Mouse (Mus musculus): ENCODE data around the gene Vwa1. TPM values are rescaled to one million over a fixed set of nuclear protein-coding genes. Genes with fewer than 3 reads are reported as not detected.

Gene Vwa1
- polyA plus RNA-seq, 1 experiment from 2014 or later = 0.34 TPM

DNA sequence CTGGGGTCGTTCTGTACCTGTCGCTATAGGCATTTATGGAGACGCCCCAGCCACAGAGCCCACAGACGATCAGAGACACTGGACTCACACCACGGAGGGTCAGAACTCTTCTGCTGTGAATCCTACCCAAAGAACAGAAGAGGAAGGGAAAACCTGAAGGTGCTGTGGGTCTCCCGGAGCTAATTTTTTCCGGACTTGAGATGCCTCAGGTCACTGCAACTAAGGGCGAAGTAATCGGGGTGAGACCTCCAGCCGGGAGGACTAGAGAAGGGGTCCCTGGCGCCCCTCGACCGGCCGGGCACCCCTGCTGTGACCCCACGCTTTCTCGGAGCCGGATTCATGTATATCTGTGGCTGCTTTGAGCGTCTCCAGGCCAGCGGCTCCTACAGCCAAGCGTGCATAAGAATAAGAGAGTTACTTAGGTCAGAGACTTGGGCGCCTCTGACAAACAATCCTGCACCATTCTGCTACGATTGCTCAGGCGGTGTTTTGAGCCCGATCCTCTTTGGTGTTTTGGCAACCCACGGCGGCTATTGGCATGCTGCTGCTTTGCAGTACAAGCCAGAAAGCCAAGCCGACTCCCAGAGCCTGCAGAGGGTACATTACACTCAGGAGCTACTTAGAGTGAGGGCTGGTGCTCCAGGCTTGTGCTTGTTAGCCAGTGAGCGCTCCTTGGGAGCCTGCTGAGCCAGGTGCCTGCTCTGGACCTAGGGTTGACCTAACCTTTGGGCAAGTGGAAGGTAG lies 13.0 kb downstream of the Vwa1 start:
- H3K4me3 ChIP-seq (ENCODE audit: low read depth, low read length) = peak overlapping the region; percentile 83
- H3K27ac ChIP-seq (ENCODE audit: low read length) = peak overlapping the region; percentile 79
- no peaks in the 10 kb centered on the region for H3K9me3 ChIP-seq (replicated peaks; ENCODE audit: control insufficient read depth, low read length)
- WGBS (ENCODE audit: insufficient replicate concordance) = 1% methylated on average over 28 of the region's 28 CpGs
- H3K36me3 ChIP-seq (ENCODE audit: control insufficient read depth, insufficient read depth) = no peaks in the 10 kb centered on the region; the same call in 1 of the 2 replicates
- peak overlapping the region; percentile 82 for H3K9ac ChIP-seq (ENCODE audit: low read depth, low read length)
- no peaks in the 10 kb centered on the region for H3K27me3 ChIP-seq (ENCODE audit: control insufficient read depth, insufficient read depth, low read depth, low read length)
- peak overlapping the region; percentile 100 for H3K4me2 ChIP-seq (ENCODE audit: low read depth, low read length)
- no peak for ATAC-seq (ENCODE audit: low read depth)
- peaks cover 22% of the 10 kb centered on the region for H3K4me1 ChIP-seq (ENCODE audit: control insufficient read depth, low read depth, low read length)

DNA sequence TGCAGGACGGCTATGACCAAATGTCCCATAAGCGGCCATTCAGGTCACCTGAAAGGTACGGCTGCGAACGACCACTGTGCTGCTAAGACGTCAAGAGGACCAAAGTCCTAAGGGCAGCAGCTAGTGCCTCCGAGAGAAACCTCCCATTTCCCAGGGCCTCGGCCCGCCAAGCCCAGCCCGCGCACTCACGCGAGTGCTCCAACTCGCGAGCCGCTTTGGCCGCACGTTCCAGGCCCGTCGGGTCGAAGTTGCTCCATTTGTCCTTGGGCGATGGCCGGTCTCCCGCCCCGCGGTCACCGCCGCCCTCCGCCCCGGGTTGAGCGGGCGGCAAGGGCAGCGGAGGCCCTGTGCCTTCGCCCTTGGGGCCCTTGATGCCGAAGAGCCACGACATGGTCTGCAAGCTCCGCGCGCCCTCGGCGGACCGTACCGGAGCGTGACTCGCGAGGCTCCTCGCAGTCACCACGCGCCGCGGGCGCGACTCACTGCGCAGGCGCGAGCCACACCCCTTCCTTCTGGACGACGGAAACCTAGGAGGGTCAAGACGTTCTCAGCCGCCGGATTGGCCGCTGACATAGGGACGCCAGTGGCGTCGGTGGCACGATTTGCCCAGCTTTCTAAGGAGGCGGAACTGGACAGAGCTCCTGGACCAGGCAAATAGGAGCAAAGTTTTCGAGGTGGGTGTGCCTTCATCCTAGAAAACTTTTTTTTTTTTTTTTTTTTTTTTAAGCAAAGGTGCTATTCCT lies 13.7 kb downstream of the Vwa1 start, which contains the start of gene Atad3a:
Atad3a (minus strand) TSS at position 481 of the 743 bp plus-strand sequence.
- ATAC-seq (ENCODE audit: low read depth) = peak; percentile 98
- Histone ChIP-seq H3K9me3 (replicated peaks; ENCODE audit: control insufficient read depth, low read length) (no peaks in the 10 kb centered on the region), H3K4me1 (ENCODE audit: control insufficient read depth, low read depth, low read length) (peaks cover 22% of the 10 kb centered on the region), H3K9ac (ENCODE audit: low read depth, low read length) (peak within 1 kb of the TSS; percentile 82), H3K4me2 (ENCODE audit: low read depth, low read length) (peak within 1 kb of the TSS; percentile 100), H3K36me3 (ENCODE audit: control insufficient read depth, insufficient read depth) (no peaks in the 10 kb centered on the region; the same call in 1 of the 2 replicates), H3K4me3 (ENCODE audit: low read depth, low read length) (peak within 1 kb of the TSS; percentile 83), H3K27me3 (ENCODE audit: control insufficient read depth, insufficient read depth, low read depth, low read length) (no peaks in the 10 kb centered on the region), H3K27ac (ENCODE audit: low read length) (peak within 1 kb of the TSS; percentile 79)
- WGBS (ENCODE audit: insufficient replicate concordance) = under 1% methylated on average over 68 of the region's 68 CpGs

DNA sequence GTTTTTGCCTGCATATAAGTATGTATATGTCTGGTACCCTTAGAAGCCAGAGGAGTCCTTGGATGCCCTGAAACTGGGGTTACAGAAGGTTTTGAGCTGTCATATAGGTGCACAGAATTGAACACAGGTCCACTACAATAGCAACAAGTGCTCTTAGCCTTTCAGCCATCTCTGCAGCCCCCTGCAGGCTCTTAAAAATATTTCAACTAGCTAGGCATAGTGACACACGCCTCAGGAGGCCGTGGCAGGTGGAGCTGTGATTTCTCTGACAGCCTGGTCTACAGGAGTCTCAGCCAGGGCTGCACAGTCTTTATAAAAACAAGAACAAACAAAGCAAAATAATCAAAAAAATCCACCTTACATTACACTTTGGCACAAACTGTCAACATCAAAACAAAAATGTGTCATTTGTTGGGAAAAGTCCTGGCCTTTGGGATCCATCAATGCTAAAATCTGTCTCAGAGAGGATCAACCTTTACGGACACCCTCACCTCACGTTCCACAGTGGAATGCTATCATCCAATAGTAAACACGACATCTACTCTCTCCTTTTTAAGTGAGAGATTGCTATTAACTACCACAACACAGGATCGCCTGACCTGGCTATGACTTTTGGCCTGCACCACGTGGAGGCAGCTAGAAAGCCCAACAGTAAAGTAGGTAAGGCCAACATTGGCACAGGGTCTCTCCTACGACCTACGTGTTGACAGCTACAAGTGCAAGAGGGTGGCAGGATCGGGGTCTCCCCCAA lies 14.5 kb downstream of the Vwa1 start:
- Histone ChIP-seq H3K27me3 (ENCODE audit: control insufficient read depth, insufficient read depth, low read depth, low read length) (no peaks in the 10 kb centered on the region), H3K27ac (ENCODE audit: low read length) (peak overlapping the region; percentile 52; the same call in 1 of the 2 replicates), H3K4me2 (ENCODE audit: low read depth, low read length) (peak overlapping the region; percentile 100), H3K36me3 (ENCODE audit: control insufficient read depth, insufficient read depth) (peaks cover 7% of the 10 kb centered on the region), H3K9ac (ENCODE audit: low read depth, low read length) (peak overlapping the region; percentile 72), H3K4me3 (ENCODE audit: low read depth, low read length) (peak overlapping the region; percentile 83), H3K9me3 (replicated peaks; ENCODE audit: control insufficient read depth, low read length) (no peaks in the 10 kb centered on the region), H3K4me1 (ENCODE audit: control insufficient read depth, low read depth, low read length) (peaks cover 22% of the 10 kb centered on the region)
- WGBS (ENCODE audit: insufficient replicate concordance) = 1% methylated on average over 10 of the region's 10 CpGs
- ATAC-seq (ENCODE audit: low read depth) = no peak

GRCm38 (mm10) chr4:155757011-155757410 lies 17.5 kb downstream of the Vwa1 start:
- Histone ChIP-seq H3K9ac (ENCODE audit: low read depth, low read length) (no peak overlapping the region), H3K27ac (ENCODE audit: low read length) (no peak overlapping the region), H3K27me3 (ENCODE audit: control insufficient read depth, insufficient read depth, low read depth, low read length) (no peaks in the 10 kb centered on the region), H3K4me1 (ENCODE audit: control insufficient read depth, low read depth, low read length) (peaks cover 22% of the 10 kb centered on the region), H3K4me3 (ENCODE audit: low read depth, low read length) (no peak overlapping the region), H3K36me3 (ENCODE audit: control insufficient read depth, insufficient read depth) (peaks cover 25% of the 10 kb centered on the region), H3K4me2 (ENCODE audit: low read depth, low read length) (no peak overlapping the region), H3K9me3 (replicated peaks; ENCODE audit: control insufficient read depth, low read length) (no peaks in the 10 kb centered on the region)
- WGBS (ENCODE audit: insufficient replicate concordance) = 83% methylated on average over 12 of the region's 12 CpGs
- no peak for ATAC-seq (ENCODE audit: low read depth)

- H3K4me1 ChIP-seq (ENCODE audit: control insufficient read depth, low read depth, low read length) = no peaks in the 10 kb centered on the region
- no peak for ATAC-seq (ENCODE audit: low read depth)
- H3K9me3 ChIP-seq (replicated peaks; ENCODE audit: control insufficient read depth, low read length) = no peaks in the 10 kb centered on the region
- H3K27ac ChIP-seq (ENCODE audit: low read length) = no peak overlapping the region
- H3K9ac ChIP-seq (ENCODE audit: low read depth, low read length) = no peak overlapping the region
- no peaks in the 10 kb centered on the region for H3K27me3 ChIP-seq (ENCODE audit: control insufficient read depth, insufficient read depth, low read depth, low read length)
- peaks cover 35% of the 10 kb centered on the region for H3K36me3 ChIP-seq (ENCODE audit: control insufficient read depth, insufficient read depth)
- WGBS (ENCODE audit: insufficient replicate concordance) = 75% methylated on average over 17 of the region's 17 CpGs
- H3K4me3 ChIP-seq (ENCODE audit: low read depth, low read length) = no peak overlapping the region
- no peak overlapping the region for H3K4me2 ChIP-seq (ENCODE audit: low read depth, low read length)
These were observed 27.7 kb downstream of the Vwa1 start for GRCm38 (mm10) chr4:155746575-155747490.

- Histone ChIP-seq H3K9ac (ENCODE audit: low read depth, low read length) (no peak overlapping the region), H3K27me3 (ENCODE audit: control insufficient read depth, insufficient read depth, low read depth, low read length) (no peaks in the 10 kb centered on the region), H3K27ac (ENCODE audit: low read length) (no peak overlapping the region), H3K4me2 (ENCODE audit: low read depth, low read length) (no peak overlapping the region), H3K9me3 (replicated peaks; ENCODE audit: control insufficient read depth, low read length) (no peaks in the 10 kb centered on the region), H3K4me1 (ENCODE audit: control insufficient read depth, low read depth, low read length) (no peaks in the 10 kb centered on the region), H3K36me3 (ENCODE audit: control insufficient read depth, insufficient read depth) (peaks cover 34% of the 10 kb centered on the region), H3K4me3 (ENCODE audit: low read depth, low read length) (no peak overlapping the region)
- WGBS (ENCODE audit: insufficient replicate concordance) = 77% methylated on average over 8 of the region's 8 CpGs
- ATAC-seq (ENCODE audit: low read depth) = no peak
These were observed 28.4 kb downstream of the Vwa1 start for GRCm38 (mm10) chr4:155746036-155746548.

- H3K27me3 ChIP-seq (ENCODE audit: control insufficient read depth, insufficient read depth, low read depth, low read length) = no peaks in the 10 kb centered on the region
- H3K9me3 ChIP-seq (replicated peaks; ENCODE audit: control insufficient read depth, low read length) = no peaks in the 10 kb centered on the region
- no peak overlapping the region for H3K27ac ChIP-seq (ENCODE audit: low read length)
- H3K4me1 ChIP-seq (ENCODE audit: control insufficient read depth, low read depth, low read length) = no peaks in the 10 kb centered on the region
- H3K4me3 ChIP-seq (ENCODE audit: low read depth, low read length) = no peak overlapping the region
- ATAC-seq (ENCODE audit: low read depth) = no peak
- H3K4me2 ChIP-seq (ENCODE audit: low read depth, low read length) = no peak overlapping the region
- no peak overlapping the region for H3K9ac ChIP-seq (ENCODE audit: low read depth, low read length)
- peaks cover 28% of the 10 kb centered on the region for H3K36me3 ChIP-seq (ENCODE audit: control insufficient read depth, insufficient read depth)
- WGBS (ENCODE audit: insufficient replicate concordance) = 77% methylated on average over 5 of the region's 5 CpGs
These were observed 29.4 kb downstream of the Vwa1 start for GRCm38 (mm10) chr4:155745136-155745535.

- H3K4me1 ChIP-seq (ENCODE audit: control insufficient read depth, low read depth, low read length) = no peaks in the 10 kb centered on the region
- peaks cover 25% of the 10 kb centered on the region for H3K36me3 ChIP-seq (ENCODE audit: control insufficient read depth, insufficient read depth)
- H3K9ac ChIP-seq (ENCODE audit: low read depth, low read length) = no peak overlapping the region
- no peak overlapping the region for H3K4me2 ChIP-seq (ENCODE audit: low read depth, low read length)
- H3K27me3 ChIP-seq (ENCODE audit: control insufficient read depth, insufficient read depth, low read depth, low read length) = no peaks in the 10 kb centered on the region
- H3K4me3 ChIP-seq (ENCODE audit: low read depth, low read length) = no peak overlapping the region
- ATAC-seq (ENCODE audit: low read depth) = no peak
- no peak overlapping the region for H3K27ac ChIP-seq (ENCODE audit: low read length)
- WGBS (ENCODE audit: insufficient replicate concordance) = 78% methylated on average over 8 of the region's 8 CpGs
- H3K9me3 ChIP-seq (replicated peaks; ENCODE audit: control insufficient read depth, low read length) = no peaks in the 10 kb centered on the region
These were observed 30.0 kb downstream of the Vwa1 start for GRCm38 (mm10) chr4:155744474-155744873.
